Mouse (Mus musculus) forebrain, embryonic 11.5 days (tissue): ENCODE measurements around the gene Gpr68. TPM values are rescaled to one million over a fixed set of nuclear protein-coding genes. Genes with fewer than 3 reads are reported as not detected.

Experiments
- ATAC-seq: fragments of 200-750 bp; cut with Nextera tagmentation; replicated peaks from 2 replicates; pipeline ENCODE4 v1.8.0; 2017; ENCODE audit warnings: moderate TSS enrichment; ENCODE audit not compliant: low FRiP score
- DNase-seq: peaks from one replicate; pipeline ENCODE4 v3.0.0-alpha.2; 2017; ENCODE audit warnings: low spot score
- H3K27ac ChIP-seq: fragments of 300-500 bp; sonication (generic); 2 replicates; pipeline ENCODE4 v1.5.1; 2014; ENCODE audit warnings: low read depth, low read length
- H3K27me3 ChIP-seq: fragments of 300-500 bp; sonication (generic); 2 replicates; pipeline ENCODE4 v1.6.1; 2014; ENCODE audit warnings: mild to moderate bottlenecking, low read length, mixed read lengths; ENCODE audit not compliant: control insufficient read depth, insufficient read depth
- H3K36me3 ChIP-seq: fragments of 300-500 bp; sonication (generic); 2 replicates; pipeline ENCODE4 v1.6.1; 2014; ENCODE audit warnings: mild to moderate bottlenecking, low read length, moderate library complexity, mixed read lengths; ENCODE audit not compliant: control insufficient read depth, insufficient read depth
- H3K4me1 ChIP-seq: fragments of 300-500 bp; sonication (generic); replicated peaks from 2 replicates; pipeline ENCODE4 v1.6.1; 2014; ENCODE audit warnings: low read length, mixed read lengths; ENCODE audit not compliant: control insufficient read depth, insufficient read depth
- H3K4me2 ChIP-seq: fragments of 300-500 bp; sonication (generic); 2 replicates; pipeline ENCODE4 v1.6.1; 2014; ENCODE audit warnings: low read depth, mild to moderate bottlenecking, low read length, moderate library complexity, mixed read lengths; ENCODE audit not compliant: severe bottlenecking
- H3K4me3 ChIP-seq: fragments of 300-500 bp; sonication (generic); 2 replicates; pipeline ENCODE4 v1.5.1; 2014; ENCODE audit warnings: low read depth, low read length
- H3K9ac ChIP-seq: fragments of 300-500 bp; sonication (generic); 2 replicates; pipeline ENCODE4 v1.6.1; 2014; ENCODE audit warnings: low read length
- H3K9me3 ChIP-seq: fragments of 300-500 bp; sonication (generic); 2 replicates; pipeline ENCODE4 v1.6.1; 2016; ENCODE audit warnings: low read length, mixed read lengths; ENCODE audit not compliant: control insufficient read depth
- WGBS: fragments of 180-500 bp; shearing (Covaris S2); extraction: QIAGEN DNeasy Blood & Tissue Kit; methylation state at CpG from one replicate; pipeline ENCODE4 v1.1.7; 2014; 5-methylcytosine and 5-hydroxymethylcytosine counted together
- polyA plus RNA-seq: library from polyadenylated mRNA; unstranded; fragments of >200 nt; fragmentation: Nextera tagmentation; extraction: Ambion mirVana; gene quantifications from 2 replicates; pipeline ENCODE4 v1.2.1, GENCODE M21; 2014

Gpr68 gene
- polyA plus RNA-seq, 1 experiment from 2014 or later, result 0.13 TPM

- H3K27ac ChIP-seq, result no peak overlapping the region
- DNase-seq (peak; percentile 85), ATAC-seq (peak; percentile 68)
- WGBS, result 32% methylated on average over 3 of the region's 3 CpGs
- no peak overlapping the region for H3K9ac ChIP-seq
- no peaks in the 10 kb centered on the region for H3K9me3 ChIP-seq
- H3K4me3 ChIP-seq, result no peak overlapping the region
- no peaks in the 10 kb centered on the region for H3K36me3 ChIP-seq
- no peak overlapping the region for H3K4me2 ChIP-seq
- H3K4me1 ChIP-seq, result no peaks in the 10 kb centered on the region
- no peaks in the 10 kb centered on the region for H3K27me3 ChIP-seq
Measured at GRCm38 (mm10) chr12:100841211-100841792, 66.7 kb downstream of the Gpr68 start.

DNA sequence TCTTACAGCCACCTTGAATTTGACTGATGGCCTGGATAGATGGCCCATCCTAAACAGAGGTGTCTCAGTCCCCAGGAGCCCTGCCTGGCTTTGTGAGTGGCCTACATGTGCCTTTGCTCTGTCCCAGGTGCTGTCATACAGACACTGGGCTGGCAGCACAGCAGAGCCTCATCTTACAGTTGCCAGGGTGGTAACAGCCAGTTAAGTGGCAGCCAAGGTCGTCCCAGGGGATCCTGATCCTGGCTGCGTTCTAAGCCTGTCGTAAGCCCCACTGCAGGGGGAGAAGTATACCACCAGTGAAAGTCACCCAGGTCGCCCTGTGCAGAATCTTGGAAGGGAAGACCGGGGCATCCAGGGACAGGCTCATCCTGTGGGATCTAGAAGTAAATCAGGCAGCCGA lies 68.1 kb downstream of the Gpr68 start:
- H3K27me3 ChIP-seq, result no peaks in the 10 kb centered on the region; the same call in 1 of the 2 replicates
- DNase-seq, result no peak
- no peaks in the 10 kb centered on the region for H3K9me3 ChIP-seq
- no peak overlapping the region for H3K4me3 ChIP-seq
- no peaks in the 10 kb centered on the region for H3K4me1 ChIP-seq
- H3K36me3 ChIP-seq, result no peaks in the 10 kb centered on the region
- no peak for ATAC-seq
- H3K9ac ChIP-seq, result no peak overlapping the region
- WGBS, result 79% methylated on average over 6 of the region's 6 CpGs
- no peak overlapping the region for H3K4me2 ChIP-seq
- H3K27ac ChIP-seq, result no peak overlapping the region

DNA sequence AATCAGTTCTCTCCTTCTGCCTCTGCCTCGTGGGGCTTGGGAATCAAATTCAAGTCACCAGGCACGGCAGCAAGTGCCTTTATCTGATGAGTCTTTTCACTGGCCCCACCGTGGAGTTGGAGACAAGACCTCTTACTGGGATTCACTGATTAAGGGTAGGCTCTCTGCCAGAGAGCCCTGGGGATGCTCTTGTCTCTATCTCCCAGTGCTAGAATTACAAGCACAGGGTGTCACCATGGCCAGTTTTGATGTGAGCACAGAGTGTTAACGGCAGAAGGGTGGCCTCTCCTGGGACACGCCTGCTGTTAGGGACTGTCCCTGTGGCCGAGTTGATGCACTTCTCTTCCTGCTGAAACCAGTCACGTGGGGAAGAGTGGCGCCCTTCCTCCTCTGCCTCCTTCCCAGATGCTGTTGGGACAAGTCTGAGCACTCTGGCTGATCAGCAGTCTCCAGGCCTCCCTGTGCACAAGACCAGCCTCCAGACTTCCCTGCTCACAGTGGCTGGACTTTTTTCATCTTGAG lies 68.9 kb downstream of the Gpr68 start:
- DNase-seq (no peak), ATAC-seq (no peak)
- H3K4me2 ChIP-seq, result no peak overlapping the region
- no peaks in the 10 kb centered on the region for H3K9me3 ChIP-seq
- no peaks in the 10 kb centered on the region; the same call in 1 of the 2 replicates for H3K27me3 ChIP-seq
- H3K9ac ChIP-seq, result no peak overlapping the region
- H3K27ac ChIP-seq, result no peak overlapping the region
- no peak overlapping the region for H3K4me3 ChIP-seq
- H3K4me1 ChIP-seq, result no peaks in the 10 kb centered on the region
- no peaks in the 10 kb centered on the region for H3K36me3 ChIP-seq
- 29% methylated on average over 8 of the region's 8 CpGs for WGBS

DNA sequence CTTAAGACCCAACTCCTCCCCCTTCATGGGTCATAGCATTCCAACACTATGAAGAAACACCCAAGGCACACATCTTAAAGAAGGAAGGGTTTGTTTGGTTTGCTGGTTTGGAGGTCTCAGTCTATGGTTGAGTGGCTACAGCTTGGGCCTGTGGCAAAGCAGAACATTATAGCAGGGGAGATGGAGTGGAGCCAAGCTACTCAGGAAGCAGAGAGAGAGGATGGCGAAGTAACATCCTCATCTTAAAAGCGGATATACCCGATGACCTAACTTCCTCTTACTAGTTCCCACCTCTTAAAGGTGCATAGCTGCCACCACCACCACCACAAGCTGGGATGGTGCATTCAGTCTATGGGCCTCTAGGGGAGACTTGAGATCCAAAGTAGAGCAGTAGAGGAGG lies 70.8 kb downstream of the Gpr68 start:
- Histone ChIP-seq H3K4me1 (no peaks in the 10 kb centered on the region), H3K27ac (no peak overlapping the region), H3K27me3 (peaks cover 2% of the 10 kb centered on the region; the same call in 1 of the 2 replicates), H3K9ac (no peak overlapping the region), H3K9me3 (no peaks in the 10 kb centered on the region), H3K36me3 (no peaks in the 10 kb centered on the region), H3K4me3 (no peak overlapping the region), H3K4me2 (no peak overlapping the region)
- ATAC-seq (no peak), DNase-seq (no peak)
- 96% methylated on average over 3 of the region's 3 CpGs for WGBS

DNA sequence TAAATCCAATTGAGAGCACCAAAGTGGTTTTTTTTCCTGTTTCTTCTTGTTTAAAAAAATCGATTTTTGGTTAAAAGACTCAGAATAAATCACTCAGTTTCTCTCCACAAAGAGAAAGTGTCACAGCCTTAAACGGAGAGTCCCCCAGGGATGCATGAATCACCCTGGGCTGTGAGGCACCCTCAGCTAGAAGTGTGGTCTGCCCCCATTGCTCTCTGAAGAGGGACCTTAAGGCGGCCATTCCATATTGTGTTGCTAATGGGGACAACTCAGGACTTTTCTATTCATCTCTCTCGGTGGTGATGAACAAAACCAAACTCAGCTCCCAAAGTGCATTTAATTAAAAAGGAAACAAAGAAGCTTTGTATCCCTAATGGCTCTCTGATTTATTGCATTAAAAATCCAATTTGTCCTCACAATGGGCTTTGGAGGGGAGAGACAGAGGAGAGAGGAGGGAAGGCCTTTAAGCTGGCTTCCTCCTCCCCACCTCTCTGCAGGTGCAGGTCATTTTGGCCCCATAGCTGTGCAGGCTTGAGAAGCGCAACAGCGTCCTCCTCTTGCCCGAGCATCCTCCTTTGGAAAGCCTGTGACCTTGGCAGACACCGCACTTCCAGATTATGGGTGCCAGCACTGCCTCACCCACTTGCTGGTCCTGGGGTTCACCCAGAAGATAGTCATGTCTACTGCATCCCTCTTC lies 76.2 kb downstream of the Gpr68 start:
- no peak overlapping the region for H3K27ac ChIP-seq

GRCm38 (mm10) chr12:100831021-100831420 lies 77.0 kb downstream of the Gpr68 start:
- no peak for ATAC-seq
- H3K27ac ChIP-seq, result no peak overlapping the region

More for the DNA sequence above, 76.2 kb downstream of the Gpr68 start:
- Histone ChIP-seq H3K36me3 (no peaks in the 10 kb centered on the region), H3K27me3 (peaks cover 2% of the 10 kb centered on the region; the same call in 1 of the 2 replicates), H3K9ac (no peak overlapping the region), H3K9me3 (no peaks in the 10 kb centered on the region), H3K4me1 (peaks cover 5% of the 10 kb centered on the region; the same call in 1 of the 2 replicates), H3K4me3 (no peak overlapping the region), H3K4me2 (no peak overlapping the region)
- DNase-seq (no peak), ATAC-seq (peak; percentile 42; the same call in 1 of the 2 replicates)
- 11% methylated on average over 8 of the region's 8 CpGs for WGBS

More at GRCm38 (mm10) chr12:100831021-100831420, 77.0 kb downstream of the Gpr68 start:
- 73% methylated on average over 2 of the region's 2 CpGs for whole genome bisulfite sequencing
- H3K27me3 ChIP-seq, result peaks cover 2% of the 10 kb centered on the region; the same call in 1 of the 2 replicates
- H3K9ac ChIP-seq, result no peak overlapping the region
- H3K4me1 ChIP-seq, result peaks cover 5% of the 10 kb centered on the region; the same call in 1 of the 2 replicates
- DNase-seq, result no peak
- no peak overlapping the region for H3K4me2 ChIP-seq
- H3K36me3 ChIP-seq, result no peaks in the 10 kb centered on the region
- no peaks in the 10 kb centered on the region for H3K9me3 ChIP-seq
- no peak overlapping the region for H3K4me3 ChIP-seq

Other genes starting within 250 kb of the Gpr68 start
- gene Rps6ka5, start 181.2 kb downstream of the Gpr68 start, polyA plus RNA-seq, result 3.5 and 4.6 TPM in 2 replicates
- 0.87 and 0.92 TPM in 2 replicates for gene Dglucy, start 129.1 kb downstream of the Gpr68 start, polyA plus RNA-seq
- gene Ccdc88c, start 120.9 kb upstream of the Gpr68 start, polyA plus RNA-seq, result 22.5 and 27.7 TPM in 2 replicates
- 76.7 and 78.7 TPM in 2 replicates for gene Ppp4r3a, start 175.5 kb upstream of the Gpr68 start, polyA plus RNA-seq